Mouse (Mus musculus) heart, embryonic 11.5 days (tissue): ENCODE data around the gene Abcg8. TPM values are rescaled to one million over a fixed set of nuclear protein-coding genes. Genes with fewer than 3 reads are reported as not detected.

Source experiments
- ATAC-seq: fragments of 200-750 bp; cut with Nextera tagmentation; replicated peaks from 2 replicates; pipeline ENCODE4 v1.8.0; 2017; ENCODE audit warnings: moderate library complexity; ENCODE audit not compliant: insufficient number of reproducible peaks, low FRiP score, low TSS enrichment
- H3K27ac ChIP-seq: fragments of 300-500 bp; sonication (generic); 2 replicates; pipeline ENCODE4 v1.5.1; 2014; ENCODE audit warnings: mild to moderate bottlenecking, low read depth, low read length
- H3K27me3 ChIP-seq: fragments of 300-500 bp; sonication (generic); 2 replicates; pipeline ENCODE4 v1.6.1; 2014; ENCODE audit warnings: mild to moderate bottlenecking, low read length, mixed read lengths; ENCODE audit not compliant: control insufficient read depth, insufficient read depth
- H3K36me3 ChIP-seq: fragments of 300-500 bp; sonication (generic); 2 replicates; pipeline ENCODE4 v1.6.1; 2014; ENCODE audit warnings: mild to moderate bottlenecking, low read length, moderate library complexity, mixed read lengths; ENCODE audit not compliant: control insufficient read depth, insufficient read depth
- H3K4me1 ChIP-seq: fragments of 300-500 bp; sonication (generic); 2 replicates; pipeline ENCODE4 v1.6.1; 2014; ENCODE audit warnings: low read length; ENCODE audit not compliant: control insufficient read depth, insufficient read depth
- H3K4me2 ChIP-seq: fragments of 300-500 bp; sonication (generic); 2 replicates; pipeline ENCODE4 v1.6.1; 2014; ENCODE audit warnings: mild to moderate bottlenecking, moderate library complexity
- H3K4me3 ChIP-seq: fragments of 300-500 bp; sonication (generic); 2 replicates; pipeline ENCODE4 v1.5.1; 2014; ENCODE audit warnings: low read depth, low read length
- H3K9ac ChIP-seq: fragments of 300-500 bp; sonication (generic); 2 replicates; pipeline ENCODE4 v1.6.1; 2014; ENCODE audit warnings: mild to moderate bottlenecking, low read depth, low read length, moderate library complexity
- H3K9me3 ChIP-seq: fragments of 300-500 bp; sonication (generic); replicated peaks from 2 replicates; pipeline ENCODE4 v1.6.1; 2016; ENCODE audit warnings: low read length; ENCODE audit not compliant: control insufficient read depth
- WGBS: fragments of 180-500 bp; shearing (Covaris S2); extraction: QIAGEN DNeasy Blood & Tissue Kit; methylation state at CpG from one replicate; pipeline ENCODE4 v1.1.7; 2014; ENCODE audit not compliant: insufficient replicate concordance; 5-methylcytosine and 5-hydroxymethylcytosine counted together
- polyA plus RNA-seq: library from polyadenylated mRNA; unstranded; fragments of >200 nt; fragmentation: Nextera tagmentation; extraction: Ambion mirVana; gene quantifications from 2 replicates; pipeline ENCODE4 v1.2.1, GENCODE M21; 2014

Abcg8 gene
- not detected in 2 replicates for polyA plus RNA-seq

DNA sequence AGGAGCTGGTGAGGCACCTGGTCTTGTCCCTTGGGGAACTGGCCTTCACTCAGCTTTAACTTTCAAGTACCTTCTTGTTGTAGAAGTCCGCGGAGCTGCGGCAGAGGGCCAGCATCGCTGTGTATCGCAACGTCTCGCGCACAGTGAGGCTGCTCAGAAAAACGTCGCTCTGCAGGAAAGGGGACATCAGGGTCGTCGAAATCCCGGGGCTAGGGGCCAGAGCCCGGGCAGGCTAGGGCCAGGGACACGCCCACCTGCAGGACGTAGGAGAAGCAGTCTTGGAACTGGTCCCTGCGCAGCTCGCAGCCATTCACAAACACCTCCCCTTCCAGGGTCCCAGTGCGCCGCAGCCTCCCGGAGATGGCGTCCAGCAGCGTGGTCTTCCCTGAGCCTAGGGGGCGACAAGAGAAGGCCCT is at the start of gene Abcg8:
Gene Abcg8, plus strand, starts transcription at position 352 of the 416 bp plus-strand sequence.
- peak within 1 kb of the TSS; percentile 44 for H3K4me3 ChIP-seq
- no peaks in the 10 kb centered on the region for H3K36me3 ChIP-seq
- no peaks in the 10 kb centered on the region for H3K9me3 ChIP-seq
- 0 out of 2 replicates have a peak within 1 kb of the TSS, but pooled peaks have one; percentile 59 for H3K9ac ChIP-seq
- H3K27ac ChIP-seq = no peak within 1 kb of the TSS
- 3% methylated on average over 24 of the region's 24 CpGs for WGBS
- H3K4me1 ChIP-seq = no peaks in the 10 kb centered on the region
- peaks cover 3% of the 10 kb centered on the region; the same call in 1 of the 2 replicates for H3K27me3 ChIP-seq
- ATAC-seq = peak; percentile 46; the same call in 1 of the 2 replicates
- H3K4me2 ChIP-seq = peak within 1 kb of the TSS; percentile 76

DNA sequence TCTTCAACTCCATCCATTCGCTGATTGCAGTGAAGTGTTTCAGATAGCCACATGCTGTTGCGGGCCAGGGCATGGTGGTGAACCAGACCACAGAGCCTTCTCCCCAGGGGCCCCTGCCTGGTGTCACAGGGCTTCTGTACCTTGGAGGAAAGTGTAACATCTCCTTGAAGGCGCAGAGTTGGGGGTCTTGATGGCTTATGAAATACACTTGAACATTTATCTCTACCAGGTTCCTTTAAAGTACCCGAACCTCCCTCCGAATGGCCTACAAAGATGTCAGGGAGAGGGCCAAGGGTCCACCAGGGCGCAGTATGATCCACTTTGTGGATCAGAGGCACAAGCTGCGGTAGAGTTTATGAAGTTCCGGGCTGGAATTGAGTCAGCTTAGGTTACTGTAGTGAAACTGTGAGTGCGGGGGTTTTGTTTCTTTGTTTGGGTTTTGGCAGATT is 49.2 kb upstream of the Abcg8 start:
- Histone ChIP-seq H3K9me3 (no peaks in the 10 kb centered on the region), H3K36me3 (no peaks in the 10 kb centered on the region), H3K27ac (no peak overlapping the region), H3K9ac (peak overlapping the region; percentile 58; the same call in 1 of the 2 replicates), H3K27me3 (no peaks in the 10 kb centered on the region), H3K4me3 (peak overlapping the region; percentile 67), H3K4me1 (0 out of 2 replicates have a peak, but pooled peaks cover 3% of the 10 kb centered on the region), H3K4me2 (peak overlapping the region; percentile 82)
- 27% methylated on average over 9 of the region's 9 CpGs for WGBS
- ATAC-seq = no peak

DNA sequence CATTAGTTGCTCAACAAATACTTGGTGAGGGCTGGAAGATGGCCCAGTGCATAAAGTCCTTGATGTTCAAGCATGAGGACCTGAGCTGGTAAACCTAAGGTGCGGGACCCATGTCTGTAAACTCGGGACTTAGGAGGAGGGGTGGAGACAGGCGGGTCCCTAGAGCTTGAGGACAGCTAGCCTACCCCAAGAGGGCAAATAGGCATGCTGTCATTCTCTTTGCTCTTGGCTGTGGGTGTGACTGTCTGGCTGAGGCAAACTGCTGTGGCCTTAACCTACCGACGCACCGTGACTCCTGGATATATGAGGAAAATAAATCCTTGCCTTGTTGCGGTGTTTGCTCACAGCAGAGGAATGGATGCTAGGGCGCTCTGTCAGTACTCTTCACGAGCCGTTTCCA is 48.4 kb upstream of the Abcg8 start:
- Histone ChIP-seq H3K36me3 (no peaks in the 10 kb centered on the region), H3K27ac (no peak overlapping the region), H3K4me2 (no peak overlapping the region), H3K9me3 (no peaks in the 10 kb centered on the region), H3K27me3 (no peaks in the 10 kb centered on the region), H3K9ac (no peak overlapping the region), H3K4me1 (0 out of 2 replicates have a peak, but pooled peaks cover 3% of the 10 kb centered on the region), H3K4me3 (no peak overlapping the region)
- no peak for ATAC-seq
- WGBS = 89% methylated on average over 10 of the region's 10 CpGs

DNA sequence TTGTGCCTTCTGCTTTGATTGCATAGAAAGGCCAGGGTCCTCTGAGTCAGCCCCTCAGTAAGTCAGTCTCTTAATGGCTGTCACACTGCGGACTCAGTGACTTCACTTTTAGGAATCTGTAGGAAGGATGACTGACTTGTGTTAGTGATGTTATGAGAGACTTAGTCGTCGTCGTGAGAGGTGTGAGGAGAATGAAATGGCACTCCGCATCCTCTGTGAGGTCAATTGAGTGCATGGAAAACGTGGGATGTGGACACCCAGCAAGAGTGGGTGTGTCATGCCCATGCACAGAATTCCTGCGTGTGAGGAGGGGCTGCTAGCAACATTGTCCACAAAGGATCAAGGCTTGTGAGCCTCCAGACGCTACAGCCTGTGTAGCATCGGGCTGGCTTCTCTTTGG is 47.5 kb upstream of the Abcg8 start:
- H3K4me1 ChIP-seq = 0 out of 2 replicates have a peak, but pooled peaks cover 3% of the 10 kb centered on the region
- H3K4me2 ChIP-seq = no peak overlapping the region
- H3K4me3 ChIP-seq = no peak overlapping the region
- no peaks in the 10 kb centered on the region for H3K27me3 ChIP-seq
- 74% methylated on average over 9 of the region's 9 CpGs for WGBS
- ATAC-seq = no peak
- H3K36me3 ChIP-seq = no peaks in the 10 kb centered on the region
- no peak overlapping the region for H3K27ac ChIP-seq
- no peak overlapping the region for H3K9ac ChIP-seq
- H3K9me3 ChIP-seq = no peaks in the 10 kb centered on the region

DNA sequence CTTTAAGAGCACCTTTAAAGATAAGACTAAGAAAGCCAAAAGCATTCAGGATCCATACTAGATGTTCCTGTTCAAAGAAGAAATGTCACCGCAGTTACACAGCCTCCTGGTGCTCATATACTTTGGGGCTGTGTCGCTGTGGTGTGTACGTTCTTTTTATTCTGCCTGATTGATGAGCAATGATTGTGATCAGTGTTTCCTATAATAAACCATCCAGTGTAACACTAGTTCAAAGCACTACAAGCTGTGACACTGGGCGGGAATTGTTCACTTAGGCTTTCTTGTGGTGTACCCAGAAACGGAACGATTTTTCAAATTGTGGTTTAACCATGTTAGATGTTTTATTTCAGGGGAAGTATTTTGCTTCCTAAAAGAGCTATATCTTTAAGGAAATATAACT is 44.3 kb upstream of the Abcg8 start:
- no peak overlapping the region for H3K4me2 ChIP-seq
- H3K4me1 ChIP-seq = 0 out of 2 replicates have a peak, but pooled peaks cover 2% of the 10 kb centered on the region
- no peak overlapping the region for H3K9ac ChIP-seq
- H3K36me3 ChIP-seq = no peaks in the 10 kb centered on the region
- no peak overlapping the region for H3K4me3 ChIP-seq
- 84% methylated on average over 6 of the region's 6 CpGs for WGBS
- H3K27ac ChIP-seq = no peak overlapping the region
- no peak for ATAC-seq
- H3K9me3 ChIP-seq = no peaks in the 10 kb centered on the region
- H3K27me3 ChIP-seq = no peaks in the 10 kb centered on the region

DNA sequence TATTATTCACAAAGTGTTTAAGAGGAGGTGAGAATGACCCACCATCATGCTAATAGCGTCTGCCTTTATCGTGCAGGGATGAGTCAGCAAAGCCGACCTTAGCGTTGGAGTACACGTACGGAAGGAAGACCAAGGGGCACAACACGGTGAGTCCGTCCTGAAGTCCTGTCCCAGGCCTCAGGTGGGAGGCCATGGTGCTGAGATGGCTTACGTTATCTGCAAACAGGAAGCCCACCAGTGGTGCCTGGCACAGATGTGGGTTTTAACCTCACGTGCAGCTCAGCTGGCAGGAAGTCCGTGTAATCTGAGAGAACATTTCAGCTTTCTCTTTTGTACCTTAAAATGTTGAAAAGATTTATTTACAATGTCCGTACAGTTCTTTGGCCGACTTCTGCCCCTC is 42.7 kb upstream of the Abcg8 start:
- H3K27me3 ChIP-seq = no peaks in the 10 kb centered on the region
- ATAC-seq = no peak
- no peaks in the 10 kb centered on the region for H3K36me3 ChIP-seq
- H3K4me1 ChIP-seq = no peaks in the 10 kb centered on the region
- H3K4me2 ChIP-seq = no peak overlapping the region
- 70% methylated on average over 13 of the region's 13 CpGs for WGBS
- no peak overlapping the region for H3K27ac ChIP-seq
- H3K9ac ChIP-seq = no peak overlapping the region
- H3K4me3 ChIP-seq = no peak overlapping the region
- H3K9me3 ChIP-seq = no peaks in the 10 kb centered on the region

DNA sequence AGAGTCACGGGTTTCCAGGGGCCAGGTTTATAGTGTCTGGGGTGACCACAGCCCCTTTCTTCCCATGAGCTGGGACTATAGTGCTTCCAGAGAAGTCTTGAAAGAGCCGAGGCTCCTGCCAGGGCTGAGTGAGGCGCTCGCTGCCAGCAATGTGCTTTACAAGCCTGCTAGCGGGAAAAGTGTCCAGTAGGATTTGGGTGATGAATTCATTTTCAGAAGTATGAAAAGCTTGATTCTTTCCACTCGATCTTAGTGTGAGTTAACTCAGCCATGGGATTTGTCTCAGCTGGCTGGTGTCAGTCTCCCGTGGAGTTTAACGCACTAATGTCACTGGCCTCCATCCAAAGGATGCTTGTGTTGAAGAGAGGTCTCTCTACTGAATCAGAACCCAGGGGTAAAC is 39.8 kb upstream of the Abcg8 start:
- ATAC-seq = no peak
- no peaks in the 10 kb centered on the region for H3K36me3 ChIP-seq
- H3K27me3 ChIP-seq = no peaks in the 10 kb centered on the region
- 68% methylated on average over 8 of the region's 8 CpGs for WGBS
- H3K9ac ChIP-seq = no peak overlapping the region
- no peak overlapping the region for H3K27ac ChIP-seq
- H3K4me3 ChIP-seq = no peak overlapping the region
- H3K4me2 ChIP-seq = no peak overlapping the region
- no peaks in the 10 kb centered on the region for H3K9me3 ChIP-seq
- H3K4me1 ChIP-seq = no peaks in the 10 kb centered on the region

DNA sequence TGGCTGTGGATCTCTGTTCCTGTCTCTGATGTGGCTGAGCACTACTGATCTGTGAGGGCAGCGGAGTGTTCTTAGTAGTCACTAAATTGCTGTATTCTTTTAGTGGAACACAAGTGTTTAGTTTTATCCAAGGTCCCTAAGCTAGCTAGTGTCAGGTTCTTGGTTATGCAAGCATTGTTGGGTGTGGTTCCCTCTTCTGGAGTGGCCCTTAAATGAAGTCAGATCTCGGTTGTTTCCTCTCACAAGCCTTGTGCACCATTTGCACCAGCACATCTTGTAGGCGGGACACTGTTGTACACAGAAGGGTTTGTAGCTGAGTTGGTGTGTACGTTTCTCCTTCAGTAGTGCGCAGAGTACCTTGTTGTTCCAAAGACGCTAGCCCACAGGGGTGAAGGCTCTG is 38.1 kb upstream of the Abcg8 start:
- H3K4me3 ChIP-seq = no peak overlapping the region
- H3K9ac ChIP-seq = no peak overlapping the region
- no peaks in the 10 kb centered on the region for H3K27me3 ChIP-seq
- no peak for ATAC-seq
- no peak overlapping the region for H3K27ac ChIP-seq
- H3K9me3 ChIP-seq = no peaks in the 10 kb centered on the region
- H3K4me2 ChIP-seq = no peak overlapping the region
- no peaks in the 10 kb centered on the region for H3K4me1 ChIP-seq
- no peaks in the 10 kb centered on the region for H3K36me3 ChIP-seq
- 85% methylated on average over 6 of the region's 6 CpGs for WGBS

DNA sequence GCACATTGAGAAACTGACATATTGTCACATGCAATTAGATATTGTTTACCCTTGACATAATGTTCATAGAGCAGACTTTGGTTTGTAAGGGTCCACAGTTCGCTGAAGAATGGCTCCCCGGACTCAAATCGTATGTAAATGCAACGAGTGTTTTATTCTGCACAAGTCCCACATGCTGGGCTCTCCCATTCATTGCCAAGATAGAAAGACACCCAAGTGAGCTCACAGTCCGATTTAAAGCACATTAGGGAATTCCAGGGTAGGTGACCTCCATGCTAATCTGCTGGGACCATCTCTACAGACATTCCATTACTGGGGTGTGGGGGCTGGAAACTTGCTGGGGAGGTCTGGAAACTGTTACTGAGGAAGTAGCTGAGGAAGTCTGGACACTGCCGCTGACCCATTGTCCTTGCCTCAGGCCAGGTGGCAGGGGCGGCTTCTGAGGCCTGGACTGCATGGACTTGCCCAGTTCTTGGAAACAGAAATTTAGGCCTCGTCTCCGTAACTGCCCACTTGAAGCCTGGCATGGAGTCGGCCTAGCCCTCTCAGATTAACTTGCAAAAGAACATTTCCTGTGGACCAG is 36.2 kb upstream of the Abcg8 start:
- Histone ChIP-seq H3K27me3 (no peaks in the 10 kb centered on the region), H3K9me3 (no peaks in the 10 kb centered on the region), H3K4me3 (no peak overlapping the region), H3K4me2 (no peak overlapping the region), H3K9ac (no peak overlapping the region), H3K36me3 (no peaks in the 10 kb centered on the region), H3K4me1 (peaks cover 6% of the 10 kb centered on the region), H3K27ac (no peak overlapping the region)
- 64% methylated on average over 10 of the region's 10 CpGs for WGBS
- no peak for ATAC-seq
